Mouse (Mus musculus) ES-E14 (cell line): ENCODE results near the gene Hnrnpk.

Experiments used
- HCFC1 ChIP-seq: IDR thresholded peaks from 2 replicates; pipeline ENCODE4 v1.6.1; 2012; ENCODE audit warnings: low read length, inconsistent platforms, borderline replicate concordance; ENCODE audit not compliant: insufficient read depth
- ZC3H11A ChIP-seq: IDR thresholded peaks from 2 replicates; pipeline ENCODE4 v1.6.1; 2012; ENCODE audit warnings: low read depth, mild to moderate bottlenecking, inconsistent platforms, low read length, borderline replicate concordance

GRCm38 (mm10) chr13:58387948-58388347, 15.2 kb downstream of the Hnrnpk start:
- no peak for TF ChIP-seq ZC3H11A
- no peak for TF ChIP-seq HCFC1
